Mouse (Mus musculus) B cell, adult (primary cell): Measurements from ENCODE around the gene Katna1. TPM values are rescaled to one million over a fixed set of nuclear protein-coding genes. Genes with fewer than 3 reads are reported as not detected.

Source experiments
- total RNA-seq: library from RNA; stranded (reverse); gene quantifications from 4 replicates; pipeline ENCODE4 v1.2.4, GENCODE M21; 2023; ENCODE audit not compliant: inconsistent age

Katna1 gene
- 38.2 to 46.8 TPM (median 41.2 TPM) in 4 replicates for total RNA-seq

GRCm38 (mm10) chr10:7725751-7726500 lies at the start of gene Katna1:
Katna1 (plus strand) TSS chr10:7726000.

GRCm38 (mm10) chr10:7680731-7681301 lies 45.0 kb upstream of the Katna1 start, which contains the start of the genes Pcmt1 and Lats1:
Pcmt1 (minus strand) TSS chr10:7681136.
Lats1 (plus strand) TSS chr10:7681214.

GRCm38 (mm10) chr10:7792751-7793385 lies 67.1 kb downstream of the Katna1 start, which contains the start of the genes Ginm1 and Ppil4:
Ginm1 (minus strand) TSS chr10:7792824.
Ppil4 (plus strand) TSS chr10:7792891.

Other genes with a start within 250 kb of the Katna1 start
- gene Lrp11, start 136.2 kb upstream of the Katna1 start, total RNA-seq, result 0.36 to 1.9 TPM (median 0.83 TPM) in 4 replicates
- gene Nup43, start 58.5 kb upstream of the Katna1 start, total RNA-seq, result 8.3 to 12.9 TPM (median 10.4 TPM) in 4 replicates
- gene Pcmt1, start 44.9 kb upstream of the Katna1 start, total RNA-seq, result 56.6 to 64.8 TPM (median 60.7 TPM) in 4 replicates
- gene Lats1, start 44.8 kb upstream of the Katna1 start, total RNA-seq, result 39.3 to 43.4 TPM (median 42.1 TPM) in 4 replicates
- gene Ginm1, start 66.8 kb downstream of the Katna1 start, total RNA-seq, result 37.5 to 47.9 TPM (median 43.9 TPM) in 4 replicates
- 63.1 to 78.2 TPM (median 75.9 TPM) in 4 replicates for gene Ppil4, start 66.9 kb downstream of the Katna1 start, total RNA-seq
- 43.6 to 48.3 TPM (median 45.4 TPM) in 4 replicates for gene Zc3h12d, start 106.5 kb downstream of the Katna1 start, total RNA-seq
- 89.7 to 114 TPM (median 112 TPM) in 4 replicates for gene Tab2, start 230.2 kb downstream of the Katna1 start, total RNA-seq